Mouse (Mus musculus): Measurements from ENCODE around the gene Gm20820. TPM values are rescaled to one million over a fixed set of nuclear protein-coding genes. Genes with fewer than 3 reads are reported as not detected.
"Not testable (repeated sequence)": the region's sequence is repeated elsewhere in the genome, so short reads cannot be mapped to it uniquely, and the experiment has no call there.

The Gm20820 gene
- total RNA-seq (2021), result not detected

GRCm38 (mm10) chrY:86061472-86061871, at the start of gene Gm20820:
Gene Gm20820 (plus strand): TSS chrY:86061772.
- intact Hi-C loops (cut with DNase I), result not testable (repeated sequence)

More at GRCm38 (mm10) chrY:86061472-86061871, at the start of gene Gm20820:
- not testable (repeated sequence) for DNase-seq

Measured in heart, postnatal 36 days (tissue).